Mouse (Mus musculus): ENCODE data around the gene Rtcb.

Gene Rtcb

GRCm38 (mm10) chr10:85936280-85936965 lies 21.2 kb downstream of the Rtcb start:
- no peak for DNase-seq

GRCm38 (mm10) chr10:85929962-85930361 lies 27.7 kb downstream of the Rtcb start:
- no peak for DNase-seq

GRCm38 (mm10) chr10:85929208-85929591 lies 28.4 kb downstream of the Rtcb start:
- no peak for DNase-seq

- peak; percentile 68 for DNase-seq
Measured at GRCm38 (mm10) chr10:85928499-85929207, 29.0 kb downstream of the Rtcb start.

- DNase-seq, result no peak
Measured at GRCm38 (mm10) chr10:85927676-85928445, 29.8 kb downstream of the Rtcb start, which contains the start of gene Ascl4. Gene Ascl4 (plus strand): TSS chr10:85927681.

- peak; percentile 97 for DNase-seq
Measured at GRCm38 (mm10) chr10:85916498-85917309, 40.9 kb downstream of the Rtcb start, which contains the start of gene Prdm4. Gene Prdm4 (minus strand): TSS chr10:85917142.

Measured in right cerebral cortex, postnatal 14 days (tissue).